Mouse (Mus musculus): ENCODE measurements around the gene Pde4c. TPM values are rescaled to one million over a fixed set of nuclear protein-coding genes. Genes with fewer than 3 reads are reported as not detected.

The Pde4c gene
- polyA plus RNA-seq, 1 experiment = 0.10 TPM

GRCm38 (mm10) chr8:70738211-70738610, 14.7 kb downstream of the Pde4c start:
- TF ChIP-seq SRF (IDR thresholded peaks at IDR 0.05; ENCODE audit: control insufficient read depth, insufficient read length, low read depth) = no peak
- no peak for TF ChIP-seq POLR2AphosphoS2 (IDR thresholded peaks at IDR 0.05; ENCODE audit: insufficient read length, low read depth)
- no peak for TF ChIP-seq CEBPB (IDR thresholded peaks at IDR 0.05; ENCODE audit: insufficient read depth, poor library complexity, severe bottlenecking)
- no peak for TF ChIP-seq REST (IDR thresholded peaks at IDR 0.05; ENCODE audit: insufficient read depth, insufficient read length)
- TF ChIP-seq TCF3 (IDR thresholded peaks at IDR 0.05; ENCODE audit: insufficient read length, low read depth) = no peak
- no peak for TF ChIP-seq E2F4 (IDR thresholded peaks at IDR 0.05; ENCODE audit: insufficient read depth)
- Histone ChIP-seq H3K27me3 (ENCODE audit: control insufficient read depth, insufficient read depth, insufficient read length) (peaks cover 17% of the 10 kb centered on the region), H3K36me3 (ENCODE audit: control insufficient read depth, insufficient read depth) (no peaks in the 10 kb centered on the region), H3ac (ENCODE audit: control insufficient read depth, insufficient read length) (no peak overlapping the region), H3K4me2 (ENCODE audit: low read depth) (no peak overlapping the region), H3K4me3 (no peak overlapping the region), H3K79me2 (ENCODE audit: control insufficient read depth, insufficient read depth) (no peaks in the 10 kb centered on the region)

- Histone ChIP-seq H3K27me3 (ENCODE audit: control insufficient read depth, insufficient read depth, insufficient read length) (peaks cover 35% of the 10 kb centered on the region), H3K36me3 (ENCODE audit: control insufficient read depth, insufficient read depth) (no peaks in the 10 kb centered on the region), H3ac (ENCODE audit: control insufficient read depth, insufficient read length) (no peak overlapping the region), H3K4me2 (ENCODE audit: low read depth) (no peak overlapping the region), H3K79me2 (ENCODE audit: control insufficient read depth, insufficient read depth) (no peaks in the 10 kb centered on the region), H3K4me3 (no peak overlapping the region)
- TF ChIP-seq CEBPB (IDR thresholded peaks at IDR 0.05; ENCODE audit: insufficient read depth, poor library complexity, severe bottlenecking) = no peak
- no peak for TF ChIP-seq MYOD1 (IDR thresholded peaks at IDR 0.05; ENCODE audit: control insufficient read depth in 1 of 3, insufficient read length in 2 of 3, low read depth in 2 of 3)
- no peak for TF ChIP-seq POLR2A (IDR thresholded peaks at IDR 0.05; ENCODE audit: insufficient read length, low read depth)
- TF ChIP-seq REST (IDR thresholded peaks at IDR 0.05; ENCODE audit: insufficient read depth, insufficient read length) = no peak
- TF ChIP-seq MYOG (IDR thresholded peaks at IDR 0.05; ENCODE audit: control insufficient read depth in 1 of 3, insufficient read depth in 1 of 3, insufficient read length in 2 of 3, low read depth in 2 of 3) = no peak
- TF ChIP-seq TCF12 (IDR thresholded peaks at IDR 0.05; ENCODE audit: insufficient read depth, poor library complexity, severe bottlenecking) = no peak
- TF ChIP-seq TCF3 (IDR thresholded peaks at IDR 0.05; ENCODE audit: insufficient read length, low read depth) = no peak
- TF ChIP-seq SRF (IDR thresholded peaks at IDR 0.05; ENCODE audit: control insufficient read depth, insufficient read length, low read depth) = no peak
- TF ChIP-seq MAX (IDR thresholded peaks at IDR 0.05; ENCODE audit: low read depth) = no peak
- TF ChIP-seq USF1 (IDR thresholded peaks at IDR 0.05; ENCODE audit: low read depth) = no peak
- no peak for TF ChIP-seq E2F4 (IDR thresholded peaks at IDR 0.05; ENCODE audit: insufficient read depth)
- no peak for TF ChIP-seq POLR2AphosphoS2 (IDR thresholded peaks at IDR 0.05; ENCODE audit: insufficient read length, low read depth)
Measured at GRCm38 (mm10) chr8:70741661-70742060, 18.1 kb downstream of the Pde4c start.

DNA sequence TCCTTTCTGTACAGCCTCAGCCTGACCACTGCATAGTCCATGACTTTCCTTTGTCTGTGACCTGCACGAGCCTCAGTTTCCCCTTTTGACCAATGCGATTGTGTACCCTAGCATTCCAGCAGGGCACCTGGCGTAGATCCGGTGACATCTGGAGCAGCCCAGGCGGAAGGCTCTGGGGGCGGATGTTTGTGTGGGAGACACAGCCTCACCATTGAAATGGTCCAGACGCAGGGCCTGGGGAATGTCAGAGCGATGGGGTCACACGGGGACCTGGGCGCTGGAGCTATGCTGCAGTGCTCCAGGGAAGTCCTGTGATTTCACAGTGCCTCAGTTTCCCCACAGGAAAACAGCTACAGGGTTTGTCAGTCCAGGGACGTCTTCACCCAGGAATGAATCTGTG, 18.7 kb downstream of the Pde4c start:
- TF ChIP-seq POLR2AphosphoS2 (IDR thresholded peaks at IDR 0.05; ENCODE audit: insufficient read length, low read depth) = no peak
- no peak for TF ChIP-seq MYOG (IDR thresholded peaks at IDR 0.05; ENCODE audit: control insufficient read depth in 1 of 3, insufficient read depth in 1 of 3, insufficient read length in 2 of 3, low read depth in 2 of 3)
- TF ChIP-seq MAX (IDR thresholded peaks at IDR 0.05; ENCODE audit: low read depth) = no peak
- TF ChIP-seq TCF12 (IDR thresholded peaks at IDR 0.05; ENCODE audit: insufficient read depth, poor library complexity, severe bottlenecking) = no peak
- no peak for TF ChIP-seq TCF3 (IDR thresholded peaks at IDR 0.05; ENCODE audit: insufficient read length, low read depth)
- no peak for TF ChIP-seq SRF (IDR thresholded peaks at IDR 0.05; ENCODE audit: control insufficient read depth, insufficient read length, low read depth)
- no peak for TF ChIP-seq CEBPB (IDR thresholded peaks at IDR 0.05; ENCODE audit: insufficient read depth, poor library complexity, severe bottlenecking)
- Histone ChIP-seq H3K4me2 (ENCODE audit: low read depth) (no peak overlapping the region), H3K36me3 (ENCODE audit: control insufficient read depth, insufficient read depth) (no peaks in the 10 kb centered on the region), H3K4me3 (no peak overlapping the region), H3K79me2 (ENCODE audit: control insufficient read depth, insufficient read depth) (no peaks in the 10 kb centered on the region), H3ac (ENCODE audit: control insufficient read depth, insufficient read length) (no peak overlapping the region), H3K27me3 (ENCODE audit: control insufficient read depth, insufficient read depth, insufficient read length) (peaks cover 40% of the 10 kb centered on the region)

DNA sequence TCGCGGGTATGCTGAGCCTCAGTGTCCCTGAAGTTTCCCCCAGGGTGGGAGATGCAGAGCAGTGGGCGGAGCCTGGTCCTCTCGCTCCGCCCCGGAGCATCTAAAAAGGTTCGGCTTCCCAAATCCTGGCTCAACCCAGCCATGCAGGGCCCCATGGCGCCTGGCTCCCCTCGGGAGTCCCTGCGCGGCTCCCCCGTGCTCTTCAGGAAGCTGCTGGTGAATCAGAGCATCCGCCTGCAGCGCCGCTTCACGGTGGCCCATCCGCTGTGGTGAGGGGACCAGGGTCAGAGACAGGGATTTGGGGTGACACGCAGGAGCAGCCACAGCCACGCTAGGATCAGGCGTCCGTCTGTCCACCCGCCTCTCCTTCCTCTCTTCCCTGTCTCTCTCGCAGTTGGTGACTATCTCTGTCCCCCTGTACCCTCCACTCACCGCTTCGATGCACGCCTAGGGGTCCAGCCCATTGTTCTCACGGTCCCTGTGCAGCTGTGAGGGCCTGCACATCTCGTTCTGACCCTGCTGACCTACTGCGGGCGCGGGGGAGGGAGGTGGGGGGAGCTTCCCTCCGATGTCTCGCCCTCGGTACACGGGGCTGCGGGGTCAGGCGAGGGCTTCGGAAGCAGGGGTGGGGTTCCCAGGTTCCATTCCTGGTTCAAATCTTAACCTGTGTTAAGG, 19.6 kb downstream of the Pde4c start:
- H3K4me2 ChIP-seq (ENCODE audit: low read depth) = no peak overlapping the region
- no peaks in the 10 kb centered on the region for H3K36me3 ChIP-seq (ENCODE audit: control insufficient read depth, insufficient read depth)
- H3K27me3 ChIP-seq (ENCODE audit: control insufficient read depth, insufficient read depth, insufficient read length) = peaks cover 41% of the 10 kb centered on the region
- H3ac ChIP-seq (ENCODE audit: control insufficient read depth, insufficient read length) = no peak overlapping the region
- TF ChIP-seq USF1 (IDR thresholded peaks at IDR 0.05; ENCODE audit: low read depth) (no peak), MAX (IDR thresholded peaks at IDR 0.05; ENCODE audit: low read depth) (no peak), MYOD1 (IDR thresholded peaks at IDR 0.05; ENCODE audit: control insufficient read depth in 1 of 3, insufficient read length in 2 of 3, low read depth in 2 of 3) (no peak), POLR2AphosphoS2 (IDR thresholded peaks at IDR 0.05; ENCODE audit: insufficient read length, low read depth) (no peak), REST (IDR thresholded peaks at IDR 0.05; ENCODE audit: insufficient read depth, insufficient read length) (no peak), MYOG (IDR thresholded peaks at IDR 0.05; ENCODE audit: control insufficient read depth in 1 of 3, insufficient read depth in 1 of 3, insufficient read length in 2 of 3, low read depth in 2 of 3) (no peak), SRF (IDR thresholded peaks at IDR 0.05; ENCODE audit: control insufficient read depth, insufficient read length, low read depth) (no peak), TCF12 (IDR thresholded peaks at IDR 0.05; ENCODE audit: insufficient read depth, poor library complexity, severe bottlenecking) (no peak), E2F4 (IDR thresholded peaks at IDR 0.05; ENCODE audit: insufficient read depth) (no peak), POLR2A (IDR thresholded peaks at IDR 0.05; ENCODE audit: insufficient read length, low read depth) (no peak), TCF3 (IDR thresholded peaks at IDR 0.05; ENCODE audit: insufficient read length, low read depth) (no peak), CEBPB (IDR thresholded peaks at IDR 0.05; ENCODE audit: insufficient read depth, poor library complexity, severe bottlenecking) (no peak)
- H3K79me2 ChIP-seq (ENCODE audit: control insufficient read depth, insufficient read depth) = no peaks in the 10 kb centered on the region
- no peak overlapping the region for H3K4me3 ChIP-seq

All from myocyte (in vitro differentiated cells).